ENCODE assay signal across 8 mouse cellular contexts in the genomic region with DNA sequence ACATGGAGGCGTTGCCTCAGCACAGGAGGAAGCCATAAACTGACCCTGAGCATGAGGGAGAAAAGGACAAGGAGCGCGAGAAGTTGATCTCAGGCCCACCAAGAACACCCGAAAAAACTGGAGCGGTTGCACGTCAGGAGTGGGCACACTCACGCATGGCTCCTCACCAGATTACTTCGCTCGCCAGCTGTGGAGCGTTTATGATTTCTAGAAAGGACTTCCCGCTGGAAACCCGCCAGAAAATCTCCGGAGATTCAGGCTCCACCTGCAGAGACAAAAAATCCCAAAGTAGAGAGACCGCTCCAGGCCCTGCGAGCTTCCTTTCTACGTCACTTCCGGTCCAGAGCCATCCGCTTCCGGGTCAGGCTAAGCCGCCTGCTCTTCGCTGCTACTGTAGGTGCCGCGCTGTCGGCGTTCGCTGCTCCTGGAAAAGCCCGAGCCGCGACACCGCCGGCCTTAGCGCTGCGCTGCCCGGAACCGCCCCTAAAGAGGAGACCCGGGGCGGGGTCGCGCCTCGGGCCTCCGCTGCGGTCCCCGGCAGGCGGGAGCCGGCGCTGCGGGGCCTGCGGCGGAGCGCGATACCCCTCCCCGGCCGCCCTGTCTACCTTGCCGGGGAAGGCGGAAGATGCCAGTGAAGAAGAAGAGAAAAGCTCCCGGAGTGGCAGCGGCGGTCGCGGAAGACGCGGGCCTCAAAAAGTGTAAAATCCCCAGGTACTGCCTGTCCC. TPM values are rescaled to one million over a fixed set of nuclear protein-coding genes. Genes with fewer than 3 reads are reported as not detected.
A peak's percentile ranks its signal among the peaks of the same experiment; 100 is the strongest.
DNase-seq lines count a peak whose midpoint lies in the region; ATAC-seq and TF ChIP-seq lines count a peak whose summit lies in the region.

Dync2h1 (minus strand) TSS at position 275 of the 725 bp plus-strand sequence.
Dcun1d5 (plus strand) TSS at position 349 of the 725 bp plus-strand sequence.

- DNase-seq in 3T3-L1 (ENCODE audit: low read depth, low spot score) = peak; percentile 97
- peak; percentile 86 to 91 for DNase-seq in adrenal gland, postnatal 4 days (ENCODE audit: low spot score in 2 of 2)
- peak; percentile 97 for DNase-seq in embryonic facial prominence, embryonic 14.5 days (ENCODE audit: low spot score)
- DNase-seq in heart, adult 2 months = peak; percentile 93 to 94
- peak; percentile 96 for DNase-seq in kidney, adult 8-10 months
- peak; percentile 84 to 93 for DNase-seq in spleen, postnatal 10 days (ENCODE audit: low spot score in 2 of 2)

- WGBS in embryonic facial prominence, embryonic 14.5 days = 1% methylated on average over 41 of the region's 62 CpGs
- WGBS in heart, adult 2 months = under 1% methylated on average over 62 of the region's 62 CpGs
- WGBS in limb, embryonic 13.5 days = under 1% methylated on average over 57 of the region's 62 CpGs
- under 1% methylated on average over 62 of the region's 62 CpGs for WGBS in midbrain, embryonic 16.5 days

- no peaks in the 10 kb centered on the region for H3K27me3 ChIP-seq in embryonic facial prominence, embryonic 14.5 days (replicated peaks; ENCODE audit: control insufficient read depth, insufficient read depth, low read length)
- no peaks in the 10 kb centered on the region for H3K27me3 ChIP-seq in heart, adult 2 months (ENCODE audit: control insufficient read depth, insufficient read depth, low read length)
- H3K27me3 ChIP-seq in limb, embryonic 13.5 days = no peaks in the 10 kb centered on the region
- no peaks in the 10 kb centered on the region for H3K27me3 ChIP-seq in midbrain, embryonic 16.5 days (ENCODE audit: control insufficient read depth, insufficient read depth, low read depth, low read length)

- intact Hi-C loops in heart, adult 2 months (cut with DNase I) = loop anchor here (10.0 kb wide), 1 partner anchor 600 kb away; no protein-coding TSS in a partner anchor

- peak; percentile 99 for ATAC-seq in embryonic facial prominence, embryonic 14.5 days (ENCODE audit: low read depth)
- ATAC-seq in limb, embryonic 13.5 days (ENCODE audit: low FRiP score, low read depth) = peak; percentile 99
- peak; percentile 100 for ATAC-seq in midbrain, embryonic 16.5 days

- H3K36me3 ChIP-seq in embryonic facial prominence, embryonic 14.5 days (ENCODE audit: control insufficient read depth, insufficient read depth, low read length) = peaks cover 3% of the 10 kb centered on the region; the same call in 1 of the 2 replicates
- H3K36me3 ChIP-seq in heart, adult 2 months (ENCODE audit: control insufficient read depth, insufficient read depth, low read length) = peaks cover 7% of the 10 kb centered on the region; the same call in 1 of the 2 replicates
- H3K36me3 ChIP-seq in limb, embryonic 13.5 days = peaks cover 9% of the 10 kb centered on the region; the same call in 1 of the 2 replicates
- H3K36me3 ChIP-seq in midbrain, embryonic 16.5 days (ENCODE audit: control insufficient read depth, insufficient read depth, low read length) = no peaks in the 10 kb centered on the region

- H3K79me2 ChIP-seq in heart, adult 2 months (replicated peaks; ENCODE audit: control insufficient read depth, insufficient read depth, low read length) = no peaks in the 10 kb centered on the region; the same call in 1 of the 2 replicates

- H3K27ac ChIP-seq in embryonic facial prominence, embryonic 14.5 days (replicated peaks; ENCODE audit: low read depth, low read length) = peak within 1 kb of the TSS; percentile 95
- peak within 1 kb of the TSS; percentile 79 for H3K27ac ChIP-seq in heart, adult 2 months
- peak within 1 kb of the TSS; percentile 93 for H3K27ac ChIP-seq in limb, embryonic 13.5 days
- peak within 1 kb of the TSS; percentile 92 for H3K27ac ChIP-seq in midbrain, embryonic 16.5 days (ENCODE audit: low read length)

- H3K9ac ChIP-seq in embryonic facial prominence, embryonic 14.5 days (ENCODE audit: low read depth, low read length) = peak within 1 kb of the TSS; percentile 86
- H3K9ac ChIP-seq in heart, adult 2 months (ENCODE audit: low read depth, low read length) = peak within 1 kb of the TSS; percentile 85
- H3K9ac ChIP-seq in limb, embryonic 13.5 days = peak within 1 kb of the TSS; percentile 94
- H3K9ac ChIP-seq in midbrain, embryonic 16.5 days (ENCODE audit: low read depth, low read length) = peak within 1 kb of the TSS; percentile 90

- 0 out of 2 replicates have a peak, but pooled peaks have one; percentile 3 for TF ChIP-seq CTCF in heart, adult 2 months (IDR thresholded peaks at IDR 0.05)

- peaks cover 10% of the 10 kb centered on the region for H3K4me1 ChIP-seq in embryonic facial prominence, embryonic 14.5 days (ENCODE audit: control insufficient read depth, insufficient read depth, low read length)
- no peaks in the 10 kb centered on the region; the same call in none of the 2 replicates for H3K4me1 ChIP-seq in heart, adult 2 months (ENCODE audit: control insufficient read depth, insufficient read depth, low read length)
- H3K4me1 ChIP-seq in limb, embryonic 13.5 days = peaks cover 17% of the 10 kb centered on the region
- peaks cover 24% of the 10 kb centered on the region for H3K4me1 ChIP-seq in midbrain, embryonic 16.5 days (ENCODE audit: control insufficient read depth, insufficient read depth, low read length)

- peak; percentile 84 for TF ChIP-seq POLR2A in heart, adult 2 months (IDR thresholded peaks at IDR 0.05; ENCODE audit: insufficient read depth, low read depth, low read length)

- peak within 1 kb of the TSS; percentile 85 for H3K4me3 ChIP-seq in embryonic facial prominence, embryonic 14.5 days (ENCODE audit: low read depth, low read length)
- H3K4me3 ChIP-seq in heart, adult 2 months = peak within 1 kb of the TSS; percentile 92
- peak within 1 kb of the TSS; percentile 94 for H3K4me3 ChIP-seq in limb, embryonic 13.5 days
- peak within 1 kb of the TSS; percentile 91 for H3K4me3 ChIP-seq in midbrain, embryonic 16.5 days (ENCODE audit: low read depth, low read length)

- peak within 1 kb of the TSS; percentile 84 for H3K4me2 ChIP-seq in embryonic facial prominence, embryonic 14.5 days (ENCODE audit: low read depth, low read length)
- H3K4me2 ChIP-seq in limb, embryonic 13.5 days (replicated peaks) = peak within 1 kb of the TSS; percentile 84
- peak within 1 kb of the TSS; percentile 98 for H3K4me2 ChIP-seq in midbrain, embryonic 16.5 days (ENCODE audit: low read length)

- no peaks in the 10 kb centered on the region for H3K9me3 ChIP-seq in embryonic facial prominence, embryonic 14.5 days (ENCODE audit: control insufficient read depth, low read length)
- H3K9me3 ChIP-seq in limb, embryonic 13.5 days = no peaks in the 10 kb centered on the region
- H3K9me3 ChIP-seq in midbrain, embryonic 16.5 days (replicated peaks; ENCODE audit: control insufficient read depth, low read length, poor library complexity, severe bottlenecking) = no peaks in the 10 kb centered on the region

- TF ChIP-seq EP300 in heart, adult 2 months (IDR thresholded peaks at IDR 0.05; ENCODE audit: insufficient read depth, low read depth, low read length) = no peak

RNA-seq across cellular contexts. Expression of gene Dync2h1, which starts in this region (rescaled TPM):
- total RNA-seq in adrenal gland, postnatal 4 days (2021) = 10 to 100 TPM; 16.2 to 19.2 TPM
- 16.6 and 18.5 TPM in 2 replicates for polyA plus RNA-seq in embryonic facial prominence, embryonic 14.5 days (2014; fragmentation: Nextera tagmentation; extraction: Ambion mirVana)
- 1 to 10 TPM; 1.3 to 1.4 TPM for total RNA-seq in heart, adult 2 months (2021)
- polyA plus RNA-seq in heart, adult 2 months (2012; rRNA removed) = 0.35 and 1.1 TPM in 2 replicates
- polyA plus RNA-seq in limb, embryonic 13.5 days (2015; fragmentation: Nextera tagmentation; extraction: Ambion mirVana) = 21.3 and 21.6 TPM in 2 replicates
- polyA plus RNA-seq in midbrain, embryonic 16.5 days (2015; fragmentation: Nextera tagmentation; extraction: Ambion mirVana) = 20.9 and 24.3 TPM in 2 replicates

RNA-seq across cellular contexts. Expression of gene Dcun1d5, which starts in this region (rescaled TPM):
- total RNA-seq in adrenal gland, postnatal 4 days (2021) = 10 to 100 TPM; 87.6 to 96.6 TPM
- polyA plus RNA-seq in embryonic facial prominence, embryonic 14.5 days (2014; fragmentation: Nextera tagmentation; extraction: Ambion mirVana) = 142 and 145 TPM in 2 replicates
- 10 to 100 TPM; 55.0 to 65.8 TPM for total RNA-seq in heart, adult 2 months (2021)
- polyA plus RNA-seq in heart, adult 2 months (2012; rRNA removed) = 14.3 and 18.6 TPM in 2 replicates
- 141 TPM in 2 replicates for polyA plus RNA-seq in limb, embryonic 13.5 days (2015; fragmentation: Nextera tagmentation; extraction: Ambion mirVana)
- polyA plus RNA-seq in midbrain, embryonic 16.5 days (2015; fragmentation: Nextera tagmentation; extraction: Ambion mirVana) = 86.8 and 99.4 TPM in 2 replicates

Comparison
In these comparisons a context has a peak if more than half of its experiments do, and no peak if none do; other contexts are left out.
1. Peak in every context shown above with its lines: DNase-seq, ATAC-seq, H3K4me3 ChIP-seq and H3K27ac ChIP-seq.
2. RNA of gene Dync2h1 (total RNA-seq): 16.2 to 19.2 TPM in adrenal gland, postnatal 4 days; 1.3 to 1.4 TPM in heart, adult 2 months; every median in the first group is over 4 times any median in the second.